Mouse (Mus musculus) right cerebral cortex, adult 2 months (tissue): ENCODE results near the gene Pagr1b.

Experiments
- DNase-seq, 2 experiments: peaks; one replicate each; pipeline ENCODE4 v3.0.0; 2021 to 2022; ENCODE audit warnings: low spot score in 2 of 2

Gene Pagr1b

DNA sequence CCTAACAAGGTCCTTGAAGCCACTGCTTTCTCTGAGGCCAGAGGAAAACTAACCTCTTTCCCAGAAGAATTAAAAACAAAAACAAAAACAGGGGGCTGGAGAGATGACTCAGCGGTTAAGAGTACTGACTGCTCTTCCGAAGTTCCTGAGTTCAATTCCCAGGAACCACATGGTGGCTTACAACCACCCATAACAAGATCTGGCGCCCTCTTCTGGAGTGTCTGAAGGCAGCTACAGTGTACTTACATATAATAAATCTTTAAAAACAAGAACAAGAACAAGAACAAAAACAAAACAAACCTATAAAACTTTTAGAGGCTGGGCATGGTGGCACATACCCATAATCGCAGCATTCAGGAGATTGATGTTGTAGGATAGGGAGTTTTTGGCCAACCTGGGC lies 19.8 kb downstream of the Pagr1b start:
- DNase-seq, result no peak

DNA sequence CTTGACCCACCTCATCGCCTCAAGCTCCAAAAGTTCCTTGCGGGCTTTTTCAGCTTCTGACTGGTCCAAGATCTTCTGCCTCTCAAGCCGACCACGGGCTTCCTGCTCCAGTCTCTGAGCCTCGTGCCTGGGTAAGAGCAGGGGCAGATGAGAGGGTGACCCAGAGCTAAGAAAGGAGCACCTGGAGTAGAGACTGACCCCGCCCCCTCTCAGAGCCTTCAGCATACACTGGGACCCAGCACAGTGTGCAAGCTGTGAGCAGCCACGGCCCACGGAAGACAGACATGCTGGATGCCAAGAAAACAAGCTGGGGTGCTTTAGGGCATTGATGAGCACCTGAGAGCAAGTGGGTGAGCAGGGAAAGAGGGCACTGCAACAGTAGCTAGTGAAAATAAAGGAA lies 27.5 kb downstream of the Pagr1b start:
- no peak for DNase-seq

DNA sequence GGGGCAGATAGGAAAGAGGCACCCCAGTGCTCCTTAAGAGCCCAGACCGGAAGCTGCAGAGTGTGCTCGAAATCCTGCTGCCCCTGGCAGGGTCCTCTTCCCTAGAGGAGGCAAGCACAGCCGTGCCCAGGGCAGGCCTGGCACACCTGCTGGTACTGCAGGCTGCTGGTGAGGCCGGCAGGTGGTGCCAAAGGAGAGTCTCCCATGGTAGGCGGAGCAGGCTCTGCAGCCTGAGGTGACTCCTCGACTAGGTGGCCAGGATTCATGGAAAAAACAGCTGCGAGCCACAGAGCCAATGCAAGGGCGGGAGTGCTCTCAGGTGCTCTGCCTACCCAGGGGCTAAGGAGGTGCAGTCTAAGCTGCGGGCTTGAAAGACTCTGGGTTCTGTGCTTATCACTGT lies 30.0 kb downstream of the Pagr1b start:
- DNase-seq, result peak in 1 of 2 experiments; percentile 41

DNA sequence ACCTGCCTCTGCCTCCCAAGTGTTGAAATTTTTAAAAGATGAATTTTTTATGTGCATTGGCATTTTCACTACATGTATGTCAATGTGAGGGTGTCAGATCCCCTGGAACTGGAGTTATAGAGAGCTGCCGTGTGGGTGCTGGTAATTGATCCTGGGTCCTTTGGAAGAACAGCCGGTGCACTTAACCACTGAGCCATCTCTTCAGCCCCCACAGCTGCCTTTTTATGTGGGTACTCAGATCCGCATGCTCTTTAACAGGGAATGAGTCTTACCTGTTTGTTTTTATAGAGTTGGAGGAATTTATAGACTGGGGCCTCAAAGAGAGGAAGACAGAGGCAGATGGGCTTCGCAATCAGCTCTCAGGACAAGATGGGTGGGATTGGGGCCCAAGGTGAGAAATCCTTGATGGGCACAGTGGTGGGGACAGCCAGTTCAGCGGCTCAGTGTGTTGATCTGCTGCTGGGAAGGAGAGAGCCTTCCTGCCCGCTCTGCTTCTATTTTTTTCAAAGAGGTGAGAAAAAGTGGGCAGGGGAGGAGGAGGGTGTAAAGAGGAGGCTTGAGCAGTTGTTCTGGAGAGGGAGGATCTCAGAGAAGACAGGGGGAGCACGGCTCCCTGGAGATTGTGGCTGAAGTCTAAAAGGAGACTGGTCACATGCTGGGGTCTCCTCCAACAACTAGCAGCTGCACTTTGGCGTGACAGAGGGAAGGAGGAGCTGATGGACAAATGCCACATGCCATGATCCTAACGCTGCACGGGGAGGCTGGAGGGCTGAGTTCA lies 31.4 kb downstream of the Pagr1b start:
- DNase-seq, result peak; percentile 51 to 52

DNA sequence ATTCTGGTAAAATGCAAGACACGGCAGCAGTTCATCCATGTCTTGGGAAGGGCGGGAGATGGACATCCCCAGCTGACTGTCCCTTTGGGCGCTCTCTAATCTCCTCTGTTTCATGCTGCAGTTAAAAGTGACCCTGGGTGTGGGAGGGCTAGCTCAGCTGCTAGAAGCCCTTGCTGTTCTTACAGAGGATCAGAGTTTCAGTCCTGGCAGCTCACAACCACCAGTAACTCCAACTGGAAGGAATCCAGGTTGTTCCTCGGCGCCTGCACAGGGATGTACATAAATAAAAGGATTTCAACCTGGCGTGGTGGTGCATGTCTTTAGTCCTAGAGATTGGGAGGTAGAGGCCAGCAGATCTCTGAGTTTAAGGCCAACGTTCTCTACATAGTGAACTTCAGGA lies 33.2 kb downstream of the Pagr1b start:
- no peak for DNase-seq

DNA sequence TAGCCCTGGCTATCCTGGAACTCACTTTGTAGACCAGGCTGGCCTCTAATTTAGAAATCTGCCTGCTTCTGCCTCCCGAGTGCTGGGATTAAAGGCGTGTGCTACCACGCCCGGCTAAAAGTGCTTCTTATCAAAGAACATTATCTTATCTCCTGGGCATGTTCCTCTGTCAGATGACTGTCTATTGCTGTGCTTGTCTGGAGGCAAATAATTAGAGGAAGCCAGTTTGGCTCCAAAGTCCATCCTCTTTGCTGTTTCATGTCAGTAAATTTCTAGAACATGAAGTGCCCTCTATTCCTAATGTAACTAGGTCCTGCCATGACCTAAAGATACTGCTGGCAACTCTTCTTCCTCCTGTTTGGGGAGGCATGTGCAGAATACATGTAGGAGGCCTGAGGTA lies 34.2 kb downstream of the Pagr1b start:
- DNase-seq, result no peak

DNA sequence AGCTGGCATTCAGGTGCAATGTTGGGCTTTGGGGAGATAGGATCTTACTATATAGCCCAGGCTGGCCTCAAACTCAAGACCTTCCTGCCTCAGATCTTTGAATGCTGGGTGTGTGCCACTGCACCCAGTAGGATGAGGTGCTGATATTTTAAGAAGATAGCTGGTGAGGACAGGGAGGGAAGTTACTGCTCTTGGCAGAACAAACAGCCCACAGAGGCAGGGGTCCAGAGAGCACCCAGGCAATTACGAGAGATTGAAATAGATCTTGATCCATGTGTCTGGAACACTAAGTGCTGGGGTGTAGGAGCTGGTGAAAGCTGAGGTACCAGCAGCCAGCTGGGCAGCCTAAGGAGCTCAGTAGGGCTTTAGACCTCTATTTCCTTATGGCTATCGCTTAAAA lies 34.7 kb downstream of the Pagr1b start:
- no peak for DNase-seq

DNA sequence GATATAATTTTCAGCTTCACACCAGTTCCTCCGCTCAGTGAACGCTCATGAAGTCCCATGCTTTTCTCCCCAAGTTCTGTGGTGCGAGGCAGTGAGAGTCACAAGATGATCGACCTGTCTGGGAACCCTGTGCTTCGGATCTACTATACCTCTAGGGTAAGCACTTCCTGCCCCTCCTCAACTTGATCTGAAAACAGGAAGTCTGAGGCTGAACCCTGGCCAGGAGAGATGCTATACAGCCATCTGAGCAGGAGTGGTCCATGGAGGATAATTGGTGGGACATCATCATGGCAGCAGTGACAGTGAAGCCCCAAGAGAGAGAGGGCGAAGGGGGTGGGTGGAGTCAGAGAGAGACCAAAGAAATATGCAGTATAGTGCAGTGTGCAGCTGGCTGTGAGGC lies 37.4 kb downstream of the Pagr1b start:
- no peak for DNase-seq

DNA sequence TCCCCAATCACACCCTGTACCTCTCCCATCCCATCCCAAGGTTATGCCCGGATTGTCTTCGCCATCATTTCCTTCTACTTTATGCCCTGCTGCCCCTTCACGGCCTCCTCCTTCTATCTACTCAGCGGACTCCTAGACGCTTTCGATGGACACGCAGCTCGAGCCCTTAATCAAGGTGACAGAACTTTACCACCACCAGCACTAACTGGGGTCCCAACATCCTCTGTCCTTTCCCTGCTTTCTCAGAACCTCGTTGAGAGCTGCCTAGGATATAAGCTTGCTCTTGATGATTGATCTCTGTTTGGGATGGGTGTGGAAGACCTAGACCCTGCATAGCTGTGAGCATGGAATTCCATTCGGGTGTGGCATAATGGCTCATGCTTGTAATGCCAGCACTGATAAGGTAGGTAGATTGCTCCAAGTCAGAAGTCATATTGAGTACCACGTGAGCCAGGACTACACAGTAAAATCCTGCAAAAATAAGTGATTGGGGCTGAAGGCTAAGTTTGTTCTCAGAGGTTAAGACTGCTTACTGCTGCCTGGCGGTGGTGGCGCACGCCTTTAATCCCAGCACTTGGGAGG lies 39.3 kb downstream of the Pagr1b start:
- DNase-seq, result no peak

DNA sequence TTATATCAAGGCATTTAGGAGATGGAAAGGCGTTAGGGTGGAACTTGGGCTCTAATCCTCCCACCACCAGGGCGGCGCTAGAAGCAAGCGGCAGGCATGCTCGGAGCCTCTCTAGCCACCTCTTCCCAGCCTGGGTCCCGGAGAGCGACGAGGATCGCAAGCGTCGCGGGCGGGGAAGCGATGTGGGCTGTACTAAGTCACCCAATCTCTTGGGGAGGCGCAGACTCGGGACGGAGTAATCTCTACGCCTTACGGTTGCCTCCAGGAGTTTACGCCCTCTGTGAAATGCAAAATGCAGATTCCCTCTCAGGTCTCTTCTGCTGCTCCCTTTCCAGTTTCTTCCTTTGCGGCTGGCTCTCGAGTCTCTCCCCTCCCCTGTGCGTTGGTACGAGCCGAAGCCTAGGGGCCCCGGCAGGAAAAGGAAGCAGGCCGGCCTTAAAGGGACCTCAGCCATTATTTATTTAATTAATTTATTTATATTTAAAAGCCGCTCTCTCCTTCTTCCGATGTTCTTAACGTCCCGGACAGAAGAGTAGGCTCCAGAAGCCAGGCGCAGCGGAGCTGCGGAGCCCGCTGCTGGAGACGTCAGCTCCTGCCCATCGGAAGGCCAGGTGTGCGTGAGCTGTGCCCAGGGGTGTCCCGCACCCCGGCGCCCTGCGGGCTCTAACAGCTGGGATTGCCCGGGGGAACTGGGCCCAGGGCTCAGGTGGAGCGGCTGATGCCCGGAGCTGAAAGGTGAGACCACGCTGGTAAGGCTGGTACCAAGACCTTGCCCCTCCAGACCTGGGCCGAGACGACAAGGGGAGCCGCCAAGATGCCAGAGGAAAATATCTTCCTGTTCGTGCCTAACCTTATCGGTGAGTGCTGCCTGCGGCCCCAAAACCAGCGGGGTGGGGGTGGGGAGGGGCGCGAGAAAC lies 40.1 kb downstream of the Pagr1b start, which contains the start of gene Cdiptos:
Cdiptos (minus strand) TSS at position 149 of the 917 bp plus-strand sequence.
- peak; percentile 96 to 98 for DNase-seq

DNA sequence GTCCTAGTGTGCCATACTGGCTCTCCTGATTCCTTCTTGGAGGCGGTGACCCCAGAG lies 40.6 kb downstream of the Pagr1b start, which contains the start of gene Cdipt:
Cdipt (plus strand) TSS at position 22 of the 57 bp plus-strand sequence.
- DNase-seq, result no peak

DNA sequence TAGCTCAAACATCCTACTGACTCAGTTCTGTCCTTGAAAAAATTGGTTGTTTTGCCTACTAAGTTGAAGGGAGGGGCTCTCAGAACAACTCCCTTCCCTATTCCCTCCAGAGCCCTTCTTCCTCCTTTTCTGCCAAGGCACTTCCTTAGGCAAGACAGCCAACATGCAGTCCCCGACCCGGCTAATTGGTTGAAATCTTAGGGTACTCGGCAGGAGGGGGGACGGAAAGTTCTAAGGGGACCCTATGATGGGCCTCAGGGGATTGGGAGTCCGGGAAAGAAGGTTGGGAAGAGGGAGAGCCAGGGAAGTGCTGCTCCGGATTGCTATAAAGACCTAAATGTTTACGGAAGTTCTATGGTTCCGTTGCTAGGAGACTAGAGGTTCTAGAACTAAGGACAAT lies 40.8 kb downstream of the Pagr1b start:
- no peak for DNase-seq

DNA sequence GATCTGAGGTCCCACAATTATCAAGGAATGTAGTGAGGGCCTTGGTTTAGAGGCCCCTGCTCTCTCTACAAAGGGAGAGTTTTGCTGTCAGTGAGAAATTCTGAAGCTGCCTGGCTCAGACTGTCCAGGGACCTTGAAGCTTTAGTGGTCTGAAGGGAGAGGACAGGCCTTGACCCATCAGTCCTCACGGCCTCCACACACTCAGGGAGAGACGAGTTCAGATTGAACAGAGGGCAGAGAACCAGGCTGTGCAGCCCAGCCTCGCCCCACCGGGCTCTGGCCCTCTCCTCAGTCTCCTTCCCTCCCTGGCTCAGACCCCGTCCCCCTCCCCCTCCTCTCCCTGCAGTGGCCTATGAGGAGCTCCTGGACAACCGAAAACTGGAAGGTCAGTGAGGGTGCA lies 48.9 kb downstream of the Pagr1b start:
- DNase-seq, result no peak

DNA sequence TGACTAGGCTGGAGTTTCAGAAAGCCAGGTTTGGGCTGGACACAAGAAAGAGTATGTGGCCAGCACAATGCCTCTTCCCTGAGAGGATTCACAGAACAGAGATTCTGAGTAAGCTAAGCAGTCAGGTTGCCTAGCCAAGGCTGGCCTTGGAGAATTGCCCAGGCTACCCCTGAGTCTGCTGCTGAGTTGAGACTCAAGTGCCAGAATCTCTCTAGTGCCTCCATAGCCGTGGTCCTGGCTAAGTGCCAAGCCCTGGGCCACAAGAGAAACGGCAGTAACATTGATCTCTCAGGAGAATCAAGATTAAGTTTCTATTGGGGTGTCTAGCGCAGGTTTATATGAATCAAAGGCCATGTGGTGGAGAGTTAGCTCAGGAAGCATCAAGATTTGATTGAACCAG lies 50.7 kb downstream of the Pagr1b start:
- DNase-seq, result peak in 1 of 2 experiments; percentile 7

DNA sequence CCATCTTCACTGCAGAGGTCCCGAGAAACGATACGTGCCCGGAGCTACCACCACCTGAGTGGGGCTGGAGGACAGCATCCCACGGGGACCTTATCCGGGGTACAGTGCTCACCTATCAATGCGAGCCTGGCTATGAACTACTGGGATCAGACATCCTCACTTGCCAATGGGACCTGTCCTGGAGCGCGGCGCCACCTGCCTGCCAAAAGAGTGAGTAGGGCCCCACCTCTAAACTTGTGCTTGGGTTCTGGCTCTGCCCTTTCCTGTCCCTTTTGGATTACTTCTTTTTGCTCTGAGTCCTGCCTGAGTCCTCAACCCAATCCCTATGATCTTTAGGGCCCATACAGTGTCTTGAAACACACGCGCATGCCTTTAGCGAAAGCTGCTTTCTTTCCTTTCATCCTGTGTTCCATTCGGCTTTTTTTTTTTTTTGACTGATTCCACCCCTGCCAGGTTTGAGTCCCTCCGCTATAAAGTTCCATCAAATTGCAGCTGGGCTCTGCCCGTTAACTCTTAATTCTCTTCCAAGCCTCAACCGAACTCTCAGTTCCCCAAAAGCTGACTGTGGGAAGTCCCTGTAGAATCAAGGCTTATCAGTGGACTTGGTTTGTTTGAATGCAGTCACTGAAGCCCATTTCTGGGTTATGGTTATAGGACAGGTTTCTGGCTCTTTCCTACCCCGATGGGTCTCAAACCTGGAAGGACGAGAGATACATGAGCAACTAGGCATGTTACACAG lies 52.6 kb downstream of the Pagr1b start:
- DNase-seq, result peak in 1 of 2 experiments; percentile 11

DNA sequence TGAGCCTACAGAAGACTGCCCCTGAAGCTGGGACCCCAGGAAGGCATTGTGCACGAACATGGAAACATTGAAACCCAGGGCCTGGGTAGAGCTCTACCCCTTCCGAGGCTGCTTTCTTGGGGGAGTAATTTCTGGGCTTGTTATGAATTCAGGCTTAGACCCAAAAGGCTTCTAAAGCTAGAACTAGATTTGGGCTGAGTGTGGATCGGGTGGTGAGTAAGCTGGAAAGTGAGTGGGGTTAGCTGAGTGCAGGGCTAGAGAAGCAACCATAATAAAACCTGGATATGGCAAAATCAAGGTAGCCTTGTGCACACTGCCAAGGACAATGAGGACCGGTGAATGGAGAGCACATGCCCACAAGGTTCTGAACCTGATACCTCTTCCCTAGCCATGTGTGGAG lies 54.3 kb downstream of the Pagr1b start:
- peak in 1 of 2 experiments; percentile 25 for DNase-seq

DNA sequence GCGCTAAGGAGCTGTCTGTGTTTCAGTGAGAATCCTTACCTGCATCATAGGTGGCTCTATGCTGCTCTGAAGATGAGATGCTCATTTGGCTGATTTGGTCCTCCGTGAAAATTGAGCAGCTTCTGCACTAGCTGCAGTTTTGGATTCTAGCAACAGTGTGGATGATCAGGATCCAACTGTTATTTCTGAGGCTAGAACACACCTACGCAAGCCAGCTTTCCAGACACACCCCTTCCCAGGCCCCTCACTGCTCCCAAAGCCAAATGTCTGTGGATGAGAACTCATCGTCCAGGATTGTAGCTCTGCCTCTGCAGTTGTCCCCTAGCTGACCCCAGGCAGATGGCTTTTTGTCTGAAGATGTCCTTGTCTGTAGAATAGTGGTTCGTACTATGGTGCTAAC lies 55.2 kb downstream of the Pagr1b start:
- peak in 1 of 2 experiments; percentile 32 for DNase-seq

DNA sequence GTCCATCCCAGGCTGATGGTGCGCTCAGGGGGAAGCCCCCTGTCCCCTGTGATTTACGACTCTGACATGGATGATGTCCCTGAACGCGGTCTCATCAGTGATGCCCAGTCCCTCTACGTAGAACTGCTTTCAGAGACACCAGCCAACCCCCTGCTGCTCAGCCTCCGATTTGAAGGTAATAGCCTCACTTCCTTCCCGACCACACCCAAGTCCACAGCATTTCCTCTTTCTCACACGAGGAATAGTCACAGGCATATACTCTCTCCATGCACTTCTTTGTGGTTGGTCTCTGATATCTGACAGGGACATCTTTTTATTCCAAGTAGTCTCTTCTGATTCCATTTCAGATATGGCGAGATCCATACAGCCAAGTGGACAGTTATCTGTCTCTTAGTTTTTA lies 56.5 kb downstream of the Pagr1b start:
- no peak for DNase-seq

DNA sequence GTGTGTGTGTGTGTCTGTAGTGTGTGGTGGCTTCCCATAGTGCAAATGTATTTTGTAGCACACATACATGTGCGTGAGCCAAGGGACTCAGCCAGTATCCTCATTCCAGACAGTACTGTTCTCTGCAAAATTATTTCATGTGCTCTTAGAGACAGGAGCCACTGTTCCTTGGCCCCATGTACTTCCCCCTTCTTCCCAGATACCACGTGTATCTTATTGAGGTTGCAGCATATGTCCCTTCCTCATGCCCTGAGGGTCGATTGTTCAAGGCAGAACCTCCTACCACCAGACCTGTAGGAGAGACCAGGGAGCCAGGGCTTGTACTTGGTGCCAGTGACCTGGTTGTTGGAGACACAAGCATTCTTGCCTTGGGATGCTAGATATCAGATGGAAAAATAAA lies 61.2 kb downstream of the Pagr1b start:
- DNase-seq, result no peak

DNA sequence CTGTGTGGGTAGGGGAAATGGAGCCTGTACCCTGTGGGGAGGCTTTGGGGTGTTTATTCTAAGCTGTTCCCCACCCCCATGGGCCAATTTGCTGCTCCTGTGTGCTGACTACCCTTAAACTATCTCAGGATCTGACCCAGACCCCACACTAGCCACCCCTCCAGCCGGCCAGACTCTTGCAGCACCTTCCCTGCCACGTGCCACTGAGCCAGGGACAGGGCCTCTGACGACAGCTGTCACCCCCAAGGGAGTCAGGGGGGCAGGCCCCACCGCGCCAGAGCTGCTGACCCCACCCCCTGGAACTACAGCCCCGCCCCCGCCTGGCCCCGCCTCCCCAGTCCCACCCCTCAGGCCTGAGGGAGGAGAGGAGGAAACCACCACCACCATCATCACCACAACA lies 63.6 kb downstream of the Pagr1b start:
- DNase-seq, result no peak

DNA sequence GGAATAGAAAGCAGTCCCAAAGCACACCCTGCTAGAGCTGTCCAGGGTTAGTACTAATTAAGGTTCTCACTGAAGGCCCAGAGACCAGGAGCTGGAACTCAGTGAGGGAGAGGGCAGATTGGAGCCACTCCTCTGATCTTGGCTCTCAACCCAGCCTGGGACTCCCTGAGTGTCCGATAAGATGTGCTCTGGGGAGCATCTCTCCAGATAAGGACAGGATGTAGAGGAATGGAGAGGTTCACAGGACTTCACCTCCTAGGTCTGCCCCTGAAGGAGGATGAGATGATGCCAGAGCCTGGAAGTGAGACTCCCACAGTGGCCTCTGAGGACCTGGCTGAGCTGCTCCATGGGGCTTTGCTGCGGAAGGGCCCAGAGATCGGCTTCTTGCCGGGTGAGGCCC lies 64.5 kb downstream of the Pagr1b start:
- no peak for DNase-seq
